Mouse (Mus musculus) retina, postnatal 1 day (tissue): ENCODE data around the gene D630039A03Rik.
"Not testable (repeated sequence)": the region's sequence is repeated elsewhere in the genome, so short reads cannot be mapped to it uniquely, and the experiment has no call there.

Experiments used
- DNase-seq: peaks from one replicate; pipeline ENCODE4 v3.0.0-alpha.2; 2012

Gene D630039A03Rik

GRCm38 (mm10) chr4:57924556-57925071 lies 8.5 kb upstream of the D630039A03Rik start:
- DNase-seq, result no peak

- no peak for DNase-seq
Measured at GRCm38 (mm10) chr4:57922171-57922570, 6.1 kb upstream of the D630039A03Rik start.

DNA sequence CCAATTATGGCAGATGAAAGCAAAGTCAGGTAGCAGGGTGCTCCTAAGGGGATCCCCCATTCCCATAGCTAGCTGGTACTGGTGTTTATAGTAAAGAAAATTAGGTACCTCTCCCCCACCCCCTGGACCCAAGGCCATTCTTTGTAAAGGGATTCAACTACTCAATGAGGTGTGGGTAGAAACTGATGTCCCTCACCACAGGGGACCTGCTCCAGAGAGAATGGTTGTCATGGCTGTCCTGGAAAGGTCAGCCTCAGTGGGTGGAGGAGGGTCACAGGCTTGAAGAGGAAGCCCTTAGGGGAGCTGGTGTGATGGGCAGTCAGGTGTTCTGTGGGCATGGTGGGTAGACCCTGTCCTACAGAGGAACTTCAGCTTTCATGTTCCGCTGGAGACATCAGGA lies 4.4 kb upstream of the D630039A03Rik start:
- no peak for DNase-seq

GRCm38 (mm10) chr4:57919494-57920423 lies 3.7 kb upstream of the D630039A03Rik start:
- no peak for DNase-seq

DNA sequence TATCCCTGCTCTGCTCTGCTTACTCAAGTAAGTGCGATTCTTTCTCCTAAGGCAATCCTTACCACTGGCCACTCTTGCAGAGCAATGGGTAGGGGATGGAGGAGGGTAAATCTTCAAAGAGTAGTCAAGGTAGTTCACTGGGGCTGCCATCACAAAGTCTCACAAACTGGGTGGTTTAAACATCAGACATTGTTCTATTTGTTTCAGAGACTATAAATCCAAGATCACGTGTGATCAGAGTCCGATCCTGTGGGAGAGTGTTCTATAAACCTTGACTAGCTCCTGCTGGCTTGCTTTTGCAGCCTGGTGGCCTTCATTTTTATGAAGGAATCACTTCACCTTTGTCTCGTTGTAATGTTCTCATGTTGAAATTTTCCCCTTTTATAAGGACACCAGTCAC lies 614 bp upstream of the D630039A03Rik start:
- DNase-seq, result no peak

- DNase-seq, result no peak
Measured at GRCm38 (mm10) chr4:57915216-57915965, 706 bp downstream of the D630039A03Rik start.

DNA sequence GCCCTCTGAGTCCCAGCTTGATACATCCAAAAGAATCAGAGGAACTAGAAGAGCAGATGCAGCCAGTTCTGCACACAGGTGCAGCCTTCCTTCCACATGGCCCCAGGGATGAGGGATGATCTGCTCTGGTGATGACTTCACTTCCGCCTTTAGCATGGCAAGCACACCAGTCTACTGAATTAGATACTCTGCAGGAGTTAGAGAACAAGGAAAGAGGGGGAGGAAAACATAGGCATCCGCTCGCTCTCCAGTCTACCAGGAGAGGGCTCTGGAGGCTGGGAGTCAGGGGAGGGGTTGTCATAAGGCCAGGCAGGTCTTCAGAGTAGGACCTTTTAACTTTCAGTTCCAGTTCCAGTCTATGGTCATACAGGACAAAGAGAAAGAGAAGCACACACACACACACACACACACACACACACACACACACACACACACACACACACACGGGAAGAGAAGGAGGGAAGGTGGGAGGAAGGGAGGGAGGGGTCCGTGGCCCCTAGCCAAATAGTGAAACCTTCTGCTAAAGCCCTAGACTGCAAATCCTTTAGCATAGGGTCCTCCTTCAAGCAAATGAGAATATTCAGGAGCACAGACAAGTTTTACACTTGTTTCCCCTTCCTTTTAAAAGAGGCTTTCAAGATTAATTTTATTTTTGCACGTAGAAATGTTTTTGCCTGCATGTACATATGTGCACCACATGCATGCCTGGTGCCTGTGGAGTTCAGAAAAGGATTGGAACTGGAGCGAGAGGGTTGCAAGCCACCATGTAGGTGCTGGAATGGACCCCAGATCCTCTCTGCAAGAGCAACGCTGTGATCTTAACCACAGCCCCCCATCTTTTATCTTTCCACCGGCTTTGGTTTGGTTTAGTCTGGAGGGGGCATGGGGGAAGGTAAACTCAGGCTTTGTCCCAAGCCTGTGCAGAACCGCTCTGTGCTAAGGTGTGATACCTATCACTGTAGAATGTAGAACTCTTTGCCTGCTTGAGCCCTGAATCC lies 1.6 kb downstream of the D630039A03Rik start:
- no peak for DNase-seq

GRCm38 (mm10) chr4:57913021-57913420 lies 3.1 kb downstream of the D630039A03Rik start:
- DNase-seq, result no peak

DNA sequence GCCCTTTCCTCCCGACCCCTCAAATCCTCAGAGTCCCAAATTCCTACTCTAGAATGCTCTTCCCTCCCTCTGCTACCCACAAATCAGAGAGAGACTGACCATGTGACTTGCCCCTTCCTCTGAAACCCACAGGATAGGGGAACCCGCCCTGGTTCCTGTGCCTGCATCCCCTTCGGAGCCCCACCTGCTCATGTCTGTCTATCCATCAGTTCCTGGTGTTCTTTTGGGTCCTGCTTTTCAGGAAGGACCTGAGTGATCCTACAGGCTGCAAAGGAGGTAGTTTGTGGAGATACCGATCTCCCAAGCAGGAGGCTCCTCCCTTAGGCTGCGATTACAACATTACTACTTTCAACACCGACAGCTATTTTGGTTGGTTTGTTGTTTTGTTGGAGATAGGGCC lies 7.2 kb downstream of the D630039A03Rik start:
- no peak for DNase-seq

- no peak for DNase-seq
Measured at GRCm38 (mm10) chr4:57906708-57907107, 9.4 kb downstream of the D630039A03Rik start.

- DNase-seq, result no peak
Measured at GRCm38 (mm10) chr4:57904638-57905037, 11.5 kb downstream of the D630039A03Rik start.

GRCm38 (mm10) chr4:57904211-57904610 lies 11.9 kb downstream of the D630039A03Rik start:
- peak; percentile 59 for DNase-seq

- no peak for DNase-seq
Measured at GRCm38 (mm10) chr4:57902619-57903018, 13.5 kb downstream of the D630039A03Rik start.

DNA sequence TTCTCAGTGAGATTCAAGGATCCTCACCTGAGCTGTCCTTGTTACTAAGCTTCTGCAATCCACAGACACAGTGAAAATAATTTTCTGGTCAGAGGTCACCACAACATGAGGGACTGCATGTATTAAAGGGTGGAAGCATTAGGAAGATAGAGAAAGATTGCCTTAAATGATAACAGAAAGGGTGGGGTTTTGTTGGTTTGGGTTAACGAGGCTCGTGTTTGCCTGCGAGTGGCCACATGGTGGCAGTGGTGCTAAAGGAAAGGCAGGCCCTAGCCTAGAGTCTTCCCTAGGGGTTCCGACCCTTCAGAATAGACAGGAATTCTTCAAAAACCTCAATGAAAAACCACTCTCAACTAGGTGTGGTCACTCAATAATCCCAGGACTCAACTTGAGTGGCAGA lies 14.9 kb downstream of the D630039A03Rik start:
- DNase-seq, result peak; percentile 58

- DNase-seq, result no peak
Measured at GRCm38 (mm10) chr4:57896631-57897030, 19.5 kb downstream of the D630039A03Rik start.

DNA sequence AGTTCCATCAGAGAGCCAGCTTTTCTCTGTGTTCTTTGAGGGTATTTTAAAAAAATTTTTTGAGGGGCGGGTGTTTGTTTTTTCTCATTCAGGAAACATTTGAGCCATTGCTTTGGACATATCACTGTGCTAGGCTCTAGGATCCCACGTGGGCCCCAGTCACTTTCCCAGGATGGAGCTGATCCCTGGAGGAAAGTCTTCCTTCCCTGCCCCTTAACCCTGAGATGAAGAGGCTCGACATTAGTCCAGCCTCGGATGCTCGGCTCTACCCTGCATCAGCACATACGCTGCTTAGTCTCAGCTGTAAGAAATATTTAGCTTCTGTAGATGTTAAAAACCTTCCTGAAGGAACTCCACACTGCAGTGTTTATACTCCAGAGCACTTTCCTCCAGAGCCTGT lies 20.2 kb downstream of the D630039A03Rik start:
- DNase-seq, result no peak

DNA sequence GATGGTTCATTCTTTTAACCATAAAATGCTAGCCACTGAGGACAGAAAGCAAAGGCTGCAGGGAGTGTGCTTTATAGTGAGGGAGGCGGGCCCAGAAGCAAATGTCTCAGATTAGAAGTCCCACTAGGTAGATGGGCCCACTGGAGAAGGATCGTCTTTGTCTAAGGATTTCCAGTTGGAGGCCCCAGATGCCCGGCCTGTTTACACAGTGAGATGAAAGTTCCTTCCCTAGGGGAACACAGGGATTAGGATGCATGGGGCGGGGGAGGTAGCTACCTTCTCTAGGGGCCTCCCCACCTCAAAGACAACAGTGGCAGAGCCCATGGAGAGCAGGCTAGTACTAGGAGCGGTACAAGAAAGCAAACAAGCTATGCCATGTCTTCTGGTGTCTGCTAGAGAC lies 21.0 kb downstream of the D630039A03Rik start:
- no peak for DNase-seq

DNA sequence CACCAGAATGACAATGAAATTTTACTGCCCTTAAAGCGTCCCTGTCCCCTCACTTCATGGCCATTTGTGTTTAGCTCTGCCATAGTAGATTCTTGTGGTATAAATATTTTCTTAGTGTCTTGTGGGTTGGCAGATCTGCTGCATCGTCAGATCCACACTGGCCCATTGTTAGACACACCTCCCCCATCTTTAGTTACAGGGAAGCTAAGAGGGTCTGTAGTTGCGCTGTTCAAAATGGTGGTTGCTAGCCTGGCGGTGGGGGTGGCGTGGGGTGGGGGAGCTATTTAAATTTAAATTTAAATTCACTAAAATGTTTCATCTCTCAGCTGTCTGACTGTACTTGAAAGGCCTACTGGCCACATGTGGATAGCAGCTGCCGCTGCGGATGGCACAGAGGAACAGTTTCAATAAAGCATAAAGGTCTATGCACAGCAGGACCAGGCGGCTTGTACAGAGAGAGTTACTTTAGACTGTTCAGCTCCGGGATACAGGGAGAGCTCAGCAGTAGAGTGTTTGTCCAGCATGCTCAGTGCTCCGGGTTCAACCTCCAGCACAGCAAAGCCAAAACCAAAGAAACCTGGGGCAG lies 24.0 kb downstream of the D630039A03Rik start:
- DNase-seq, result no peak

GRCm38 (mm10) chr4:57889773-57890172 lies 26.3 kb downstream of the D630039A03Rik start:
- DNase-seq, result no peak

- DNase-seq, result not testable (repeated sequence)
Measured at GRCm38 (mm10) chr4:57888978-57889377, 27.1 kb downstream of the D630039A03Rik start.

- no peak for DNase-seq
Measured at GRCm38 (mm10) chr4:57888246-57888645, 27.9 kb downstream of the D630039A03Rik start.

DNA sequence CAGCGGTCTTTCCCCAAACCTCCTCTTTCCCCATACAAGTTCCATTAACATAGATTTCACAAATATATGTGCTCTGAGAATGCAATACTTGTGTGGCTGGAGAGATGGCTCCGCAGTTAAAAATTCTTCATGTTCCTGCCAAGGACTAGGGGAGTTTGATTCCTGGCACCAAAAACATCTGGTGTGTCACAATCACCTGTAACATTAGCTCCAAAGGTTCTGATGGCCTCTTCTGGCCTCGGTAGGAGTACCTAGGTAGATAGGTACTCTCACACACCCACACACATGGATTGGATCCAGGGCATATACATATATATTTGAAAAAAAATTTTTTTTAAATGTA lies 29.2 kb downstream of the D630039A03Rik start:
- no peak for DNase-seq
